Mouse (Mus musculus) MEL (cell line): ENCODE data around the gene 9330182L06Rik. TPM values are rescaled to one million over a fixed set of nuclear protein-coding genes. Genes with fewer than 3 reads are reported as not detected.

Source experiments
- DNase-seq: peaks from one replicate; pipeline ENCODE4 v3.0.0; 2011; ENCODE audit warnings: low read depth, low spot score
- H3K27ac ChIP-seq: 2 replicates; pipeline ENCODE4 v1.5.1; 2012; ENCODE audit warnings: low read depth, mild to moderate bottlenecking, control low read depth, low read length, moderate library complexity; ENCODE audit not compliant: control insufficient read depth
- H3K27me3 ChIP-seq, 2 experiments: fragments of 150-350 bp in 1 of 2; sonication (generic) in 1 of 2; 2 replicates each; pipeline ENCODE4 v1.6.1; 2012; ENCODE audit warnings: low read length in 2 of 2, mild to moderate bottlenecking in 2 of 2, improper control_type of control experiment in 1 of 2, moderate library complexity in 1 of 2; ENCODE audit not compliant: insufficient read depth in 2 of 2, control insufficient read depth in 1 of 2
- H3K36me3 ChIP-seq, 2 experiments: 2 replicates each; pipeline ENCODE4 v1.6.1; 2012 to 2014; ENCODE audit warnings: low read length in 2 of 2, improper control_type of control experiment in 1 of 2, inconsistent platforms in 1 of 2, mild to moderate bottlenecking in 1 of 2; ENCODE audit not compliant: insufficient read depth in 2 of 2, control insufficient read depth in 1 of 2
- H3K4me1 ChIP-seq, 2 experiments: fragments of 150-350 bp in 1 of 2; sonication (generic) in 1 of 2; 2 replicates each; pipeline ENCODE4 v1.6.1; 2012; ENCODE audit warnings: low read length in 2 of 2, improper control_type of control experiment in 1 of 2, mild to moderate bottlenecking in 1 of 2; ENCODE audit not compliant: insufficient read depth in 2 of 2, control insufficient read depth in 1 of 2
- H3K4me3 ChIP-seq, 2 experiments: fragments of 150-350 bp in 1 of 2; sonication (generic) in 1 of 2; 2 replicates each; pipeline ENCODE4 v1.5.1; 2012; ENCODE audit warnings: low read depth in 2 of 2, low read length in 2 of 2, mild to moderate bottlenecking in 2 of 2, moderate library complexity in 2 of 2, control low read depth in 1 of 2, improper control_type of control experiment in 1 of 2; ENCODE audit not compliant: control insufficient read depth in 1 of 2, insufficient read depth in 1 of 2
- H3K79me2 ChIP-seq: 2 replicates; pipeline ENCODE4 v1.6.1; 2012; ENCODE audit warnings: mild to moderate bottlenecking, low read length, moderate library complexity; ENCODE audit not compliant: control insufficient read depth, poor library complexity, insufficient read depth
- H3K9ac ChIP-seq: 2 replicates; pipeline ENCODE4 v1.6.1; 2012; ENCODE audit warnings: low read depth, mild to moderate bottlenecking, control low read depth, low read length, moderate library complexity; ENCODE audit not compliant: control insufficient read depth, poor library complexity, severe bottlenecking
- H3K9me3 ChIP-seq: fragments of 150-350 bp; sonication (generic); replicated peaks from 2 replicates; pipeline ENCODE4 v1.6.1; 2012; ENCODE audit warnings: mild to moderate bottlenecking, low read length, improper control_type of control experiment, moderate library complexity; ENCODE audit not compliant: insufficient read depth
- BHLHE40 ChIP-seq: IDR thresholded peaks from 2 replicates; pipeline ENCODE4 v1.6.1; 2012; ENCODE audit warnings: low read depth, mild to moderate bottlenecking, inconsistent platforms, low read length, improper control_type of control experiment, borderline replicate concordance
- CHD2 ChIP-seq: IDR thresholded peaks from 2 replicates; pipeline ENCODE4 v1.6.1; 2011; ENCODE audit warnings: low read length, improper control_type of control experiment
- CTCF ChIP-seq, 3 experiments: IDR thresholded peaks in 2 of 3; conservative IDR thresholded peaks in 1 of 3; 2 replicates each; pipeline ENCODE4 v1.5.1; 2011 to 2012; ENCODE audit warnings: low read length in 3 of 3, low read depth in 2 of 3, mild to moderate bottlenecking in 2 of 3, improper control_type of control experiment in 1 of 3, inconsistent platforms in 1 of 3, mixed read lengths in 1 of 3, moderate library complexity in 1 of 3; ENCODE audit not compliant: control insufficient read depth in 1 of 3, insufficient read depth in 1 of 3, poor library complexity in 1 of 3, severe bottlenecking in 1 of 3
- MAFK ChIP-seq: IDR thresholded peaks from 2 replicates; pipeline ENCODE4 v1.6.1; 2011; ENCODE audit warnings: low read depth, mild to moderate bottlenecking, low read length, improper control_type of control experiment, borderline replicate concordance
- MYB ChIP-seq: IDR thresholded peaks from 2 replicates; pipeline ENCODE4 v1.6.1; 2011; ENCODE audit warnings: mild to moderate bottlenecking, low read depth, low read length, improper control_type of control experiment
- MYC ChIP-seq: IDR thresholded peaks from 2 replicates; pipeline ENCODE4 v1.6.1; 2011; ENCODE audit warnings: low read depth, mild to moderate bottlenecking, low read length, improper control_type of control experiment, moderate library complexity
- POLR2AphosphoS2 ChIP-seq: IDR thresholded peaks from 2 replicates; pipeline ENCODE4 v1.6.1; 2011; ENCODE audit warnings: low read length, improper control_type of control experiment
- RAD21 ChIP-seq: IDR thresholded peaks from 2 replicates; pipeline ENCODE4 v1.6.1; 2011; ENCODE audit warnings: mild to moderate bottlenecking, low read depth, low read length, improper control_type of control experiment
- SMC3 ChIP-seq: IDR thresholded peaks from 2 replicates; pipeline ENCODE4 v1.6.1; 2011; ENCODE audit warnings: low read depth, low read length, improper control_type of control experiment
- TAL1 ChIP-seq: IDR thresholded peaks from 2 replicates; pipeline ENCODE4 v1.6.1; 2012; ENCODE audit warnings: mild to moderate bottlenecking, inconsistent platforms, low read length, moderate library complexity, mixed read lengths
- UBTF ChIP-seq: IDR thresholded peaks from 2 replicates; pipeline ENCODE4 v1.6.1; 2012; ENCODE audit warnings: low read depth, mild to moderate bottlenecking, inconsistent platforms, low read length, improper control_type of control experiment, moderate library complexity, borderline replicate concordance; ENCODE audit not compliant: insufficient read depth
- USF1 ChIP-seq: IDR thresholded peaks from 2 replicates; pipeline ENCODE4 v1.6.1; 2014; ENCODE audit warnings: low read depth, mild to moderate bottlenecking, inconsistent platforms, low read length, improper control_type of control experiment, moderate library complexity
- USF2 ChIP-seq, 2 experiments: IDR thresholded peaks; 2 replicates each; pipeline ENCODE4 v1.6.1; 2011 to 2012; ENCODE audit warnings: improper control_type of control experiment in 2 of 2, low read length in 2 of 2, borderline replicate concordance in 1 of 2, inconsistent platforms in 1 of 2, low read depth in 1 of 2, mild to moderate bottlenecking in 1 of 2; ENCODE audit not compliant: insufficient read depth in 1 of 2
- ZC3H11A ChIP-seq: IDR thresholded peaks from 2 replicates; pipeline ENCODE4 v1.6.1; 2012; ENCODE audit warnings: low read depth, mild to moderate bottlenecking, inconsistent platforms, low read length, improper control_type of control experiment
- ZKSCAN1 ChIP-seq: IDR thresholded peaks from 2 replicates; pipeline ENCODE4 v1.6.1; 2012; ENCODE audit warnings: low read depth, mild to moderate bottlenecking, inconsistent platforms, low read length, improper control_type of control experiment, moderate library complexity
- ZNF384 ChIP-seq: IDR thresholded peaks from 2 replicates; pipeline ENCODE4 v1.6.1; 2012; ENCODE audit warnings: low read depth, mild to moderate bottlenecking, inconsistent platforms, low read length, improper control_type of control experiment
- polyA plus RNA-seq, 2 experiments: library from polyadenylated mRNA; stranded (reverse) in 1 of 2; unstranded in 1 of 2; fragments of >175 nt in 1 of 2; fragments of >200 nt in 1 of 2; gene quantifications; 2 replicates each; pipeline versions ENCODE4 v1.2.1 to v1.2.4; 2012; ENCODE audit warnings: low replicate concordance in 2 of 2, low read depth in 1 of 2; ENCODE audit not compliant: insufficient read length in 2 of 2, insufficient read depth in 1 of 2, missing spikeins in 1 of 2
- total RNA-seq: library from RNA; depleted of rRNA; stranded (reverse); fragments of 300-350 nt; gene quantifications from 2 replicates; pipeline ENCODE4 v1.2.3, GENCODE M21; 2012

9330182L06Rik gene
- total and polyA plus RNA-seq, 3 experiments: not detected

DNA sequence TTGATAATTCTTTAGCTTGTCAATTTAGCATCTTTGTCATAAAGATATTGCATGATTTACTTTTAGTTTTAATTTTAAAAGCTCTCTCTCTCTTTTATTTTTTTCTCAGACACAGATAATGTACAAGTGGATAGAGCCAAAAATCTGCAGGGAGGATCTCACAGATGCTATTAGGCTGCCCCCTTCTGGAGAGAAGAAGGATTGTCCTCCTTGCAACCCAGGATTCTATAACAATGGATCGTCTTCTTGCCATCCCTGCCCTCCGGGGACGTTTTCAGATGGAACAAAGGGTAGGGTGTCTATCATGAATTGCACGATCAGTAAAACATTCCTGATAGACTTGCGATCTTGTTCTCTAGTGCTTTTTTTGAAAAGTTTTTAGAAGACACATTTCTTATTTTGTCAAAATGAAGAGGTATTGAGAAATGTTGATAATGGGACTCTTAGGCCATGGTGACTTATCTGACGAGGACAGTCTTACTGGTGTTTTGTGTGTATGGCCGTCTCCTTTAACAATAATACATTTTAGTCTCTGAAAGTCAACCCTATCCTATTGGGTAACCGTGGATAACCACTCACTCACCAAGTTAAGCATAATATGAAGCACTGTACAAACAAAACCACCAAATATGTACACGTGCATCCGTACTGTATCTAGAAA, 161.8 kb downstream of the 9330182L06Rik start:
- peak; percentile 24; the same call in 1 of the 2 replicates for TF ChIP-seq ZNF384
- peak; percentile 79 for TF ChIP-seq RAD21
- no peak for TF ChIP-seq USF1
- no peak for TF ChIP-seq MYB
- TF ChIP-seq USF2 (IDR thresholded peaks at IDR 0.05; ENCODE audit: borderline replicate concordance in 1 of 2, insufficient read depth in 1 of 2, low read depth in 1 of 2, low read length in 2 of 2): no peak
- peak; percentile 44 for TF ChIP-seq ZC3H11A
- TF ChIP-seq CHD2: no peak
- no peak for TF ChIP-seq BHLHE40
- TF ChIP-seq UBTF: no peak
- no peak for TF ChIP-seq MAFK
- TF ChIP-seq CTCF (IDR thresholded peaks at IDR 0.05 in 2 of 3, conservative IDR thresholded peaks at IDR 0.05 in 1 of 3; ENCODE audit: control insufficient read depth in 1 of 3, insufficient read depth in 1 of 3, low read depth in 2 of 3, low read length in 3 of 3, poor library complexity in 1 of 3, severe bottlenecking in 1 of 3): peak; percentile 48 to 73 (median 50)
- TF ChIP-seq ZKSCAN1: no peak
- TF ChIP-seq TAL1: no peak
- peak; percentile 74 for TF ChIP-seq SMC3
- no peak for TF ChIP-seq POLR2AphosphoS2
- no peak overlapping the region for H3K9ac ChIP-seq
- no peaks in the 10 kb centered on the region for H3K79me2 ChIP-seq
- H3K4me3 ChIP-seq: no peak overlapping the region
- H3K9me3 ChIP-seq: no peaks in the 10 kb centered on the region
- no peaks in the 10 kb centered on the region for H3K36me3 ChIP-seq
- H3K27ac ChIP-seq: no peak overlapping the region
- H3K4me1 ChIP-seq: no peaks in the 10 kb centered on the region
- DNase-seq: peak; percentile 54
- no peaks in the 10 kb centered on the region for H3K27me3 ChIP-seq

DNA sequence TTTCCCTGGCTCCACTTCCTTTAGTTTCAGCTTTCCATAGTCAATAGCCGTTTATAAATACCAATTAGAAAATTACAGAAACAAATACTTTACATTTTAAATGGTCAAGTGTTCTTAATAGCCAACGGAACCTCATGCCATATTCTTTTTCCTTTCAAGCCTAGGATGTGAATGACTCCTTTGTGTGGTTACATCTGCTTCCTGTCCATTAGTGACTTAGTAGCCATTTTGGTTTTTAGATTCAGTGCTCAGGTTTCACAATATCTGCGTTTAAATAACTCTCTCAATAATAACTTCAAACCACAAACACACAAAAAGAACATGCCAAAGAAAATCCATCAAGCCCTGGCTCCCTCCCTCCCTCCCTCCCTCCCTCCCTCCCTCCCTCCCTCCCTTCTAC, 162.8 kb downstream of the 9330182L06Rik start:
- H3K27ac ChIP-seq: no peak overlapping the region
- no peak overlapping the region for H3K9ac ChIP-seq
- H3K36me3 ChIP-seq: no peaks in the 10 kb centered on the region
- DNase-seq: no peak
- H3K4me1 ChIP-seq: no peaks in the 10 kb centered on the region
- TF ChIP-seq MYC: no peak
- H3K27me3 ChIP-seq: no peaks in the 10 kb centered on the region
- no peak overlapping the region for H3K4me3 ChIP-seq
- no peaks in the 10 kb centered on the region for H3K9me3 ChIP-seq
- H3K79me2 ChIP-seq: no peaks in the 10 kb centered on the region
